Mouse (Mus musculus): Measurements from ENCODE around the gene Cbx4. TPM values are rescaled to one million over a fixed set of nuclear protein-coding genes. Genes with fewer than 3 reads are reported as not detected.

Gene Cbx4
- polyA plus RNA-seq, 1 experiment from 2014 or later: 25.1 TPM

GRCm38 (mm10) chr11:119085279-119086062 is 550 bp downstream of the Cbx4 start:
- peak; percentile 66 for DNase-seq (ENCODE audit: low spot score)

GRCm38 (mm10) chr11:119084446-119085278 is 1.4 kb downstream of the Cbx4 start:
- peak; percentile 64 for DNase-seq (ENCODE audit: low spot score)

- DNase-seq (ENCODE audit: low spot score): peak; percentile 94
Observed at GRCm38 (mm10) chr11:119083724-119084445, 2.1 kb downstream of the Cbx4 start.

- DNase-seq (ENCODE audit: low spot score): peak; percentile 69
Observed at GRCm38 (mm10) chr11:119082638-119083599, 3.1 kb downstream of the Cbx4 start.

DNA sequence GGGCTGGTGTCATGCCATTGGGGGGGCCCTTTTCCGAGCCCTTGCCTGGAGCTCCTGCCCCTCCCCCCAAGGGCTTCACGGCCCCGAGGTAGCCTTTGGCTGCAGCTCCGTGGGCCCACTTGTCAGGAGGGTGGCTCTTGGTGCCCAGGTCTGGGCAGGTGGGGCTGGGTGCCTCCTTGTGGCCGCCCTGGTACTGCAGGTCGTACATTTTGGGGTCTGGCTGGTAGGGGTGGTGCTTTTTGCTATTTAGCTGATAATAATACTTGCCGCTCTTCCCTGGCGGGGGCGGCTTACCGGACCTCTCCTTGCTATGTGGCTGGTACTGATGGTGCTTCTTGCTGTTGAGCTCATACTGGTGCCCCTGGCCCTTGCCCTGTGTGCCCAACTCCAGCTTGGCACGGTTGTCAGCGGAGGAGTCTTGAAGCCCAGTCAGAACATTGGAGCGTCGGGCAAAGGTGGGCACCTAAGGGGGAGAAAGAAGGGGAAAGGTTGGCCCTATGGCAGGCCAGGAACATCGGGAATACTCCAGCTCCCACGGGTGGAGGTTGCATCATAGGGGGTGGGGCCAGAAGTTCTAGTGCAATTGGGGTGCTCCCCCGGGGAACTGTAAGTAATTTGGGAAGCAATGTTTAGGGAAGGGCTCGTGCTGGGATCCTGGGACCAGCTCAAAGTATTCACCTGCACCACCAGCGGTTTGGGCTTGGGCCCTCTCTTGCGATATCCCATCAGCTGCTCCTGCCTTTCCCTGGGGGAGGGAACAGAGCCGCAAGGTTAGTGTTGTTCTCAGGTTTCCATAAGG is 4.0 kb downstream of the Cbx4 start:
- DNase-seq (ENCODE audit: low spot score): peak; percentile 57

GRCm38 (mm10) chr11:119081148-119081838 is 4.7 kb downstream of the Cbx4 start:
- DNase-seq (ENCODE audit: low spot score): no peak

DNA sequence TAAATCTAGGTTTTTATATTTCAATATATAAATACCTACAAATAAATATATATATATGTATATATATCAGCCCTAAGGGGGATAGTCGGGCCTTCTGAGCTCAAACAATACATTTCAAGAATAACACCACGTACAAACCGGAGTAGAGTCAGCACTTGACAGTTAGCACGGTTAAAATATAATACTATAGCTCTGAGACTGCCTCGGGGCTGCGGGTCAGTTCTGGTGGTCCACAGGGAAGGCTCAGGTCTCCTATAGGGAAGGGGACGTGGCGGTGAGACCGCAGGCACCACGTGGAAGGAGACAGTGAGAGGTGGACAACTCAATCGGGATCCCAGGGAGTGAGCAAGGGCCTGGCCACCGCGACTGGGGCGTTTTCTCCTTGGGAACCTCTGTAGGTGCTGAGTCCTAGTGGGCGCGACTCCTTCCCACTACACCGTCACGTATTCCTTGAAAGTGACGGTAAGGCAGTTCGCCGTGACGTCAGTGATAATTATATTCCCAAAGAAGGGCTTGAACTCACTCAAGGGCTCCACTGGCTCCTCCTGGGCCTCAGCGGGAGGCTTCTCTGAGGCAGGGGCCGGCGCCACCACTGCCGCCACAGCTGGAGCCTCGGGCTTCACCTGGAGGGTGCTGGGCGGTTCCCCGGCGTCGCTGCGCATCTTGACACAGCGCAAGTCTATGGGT is 5.4 kb downstream of the Cbx4 start:
- no peak for DNase-seq (ENCODE audit: low spot score)

GRCm38 (mm10) chr11:119079445-119079837 is 6.6 kb downstream of the Cbx4 start:
- no peak for DNase-seq (ENCODE audit: low spot score)

DNA sequence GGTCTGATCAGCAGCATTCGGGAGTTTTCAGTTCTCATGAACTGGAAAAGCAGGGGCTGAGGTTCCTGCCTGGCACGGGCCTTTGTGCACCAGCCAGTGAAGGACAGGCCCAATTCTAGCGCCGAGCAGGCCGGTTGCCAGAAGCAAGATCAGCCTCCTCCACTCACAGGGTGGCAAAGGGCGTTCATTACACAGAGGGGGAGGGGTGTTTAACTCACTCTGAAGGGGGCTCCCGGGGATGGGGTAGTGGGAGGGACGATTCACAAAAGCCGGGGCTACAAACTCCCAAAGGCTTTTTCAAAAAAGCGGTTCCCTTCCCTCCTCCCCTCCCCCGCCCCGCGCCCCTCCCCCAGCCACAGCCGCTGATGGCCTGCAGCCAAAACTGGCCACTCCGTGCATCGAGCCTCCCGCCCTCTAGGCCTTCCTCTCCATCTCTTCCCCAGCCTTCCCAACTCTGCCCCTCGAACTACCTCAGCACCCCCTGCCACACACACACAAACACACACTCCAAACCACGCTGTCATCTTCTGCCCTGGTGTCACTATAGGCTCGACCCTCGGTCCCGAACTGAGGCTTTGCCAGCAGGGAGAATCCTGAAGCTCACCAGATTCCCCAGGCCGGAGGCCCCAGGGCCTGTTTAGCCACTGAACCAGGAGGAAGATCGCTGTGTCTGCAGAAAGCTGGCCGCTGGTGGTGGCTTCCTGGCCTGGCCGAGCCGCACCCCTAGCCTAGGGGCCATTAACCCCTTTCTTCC is 7.2 kb downstream of the Cbx4 start:
- DNase-seq (ENCODE audit: low spot score): no peak

DNA sequence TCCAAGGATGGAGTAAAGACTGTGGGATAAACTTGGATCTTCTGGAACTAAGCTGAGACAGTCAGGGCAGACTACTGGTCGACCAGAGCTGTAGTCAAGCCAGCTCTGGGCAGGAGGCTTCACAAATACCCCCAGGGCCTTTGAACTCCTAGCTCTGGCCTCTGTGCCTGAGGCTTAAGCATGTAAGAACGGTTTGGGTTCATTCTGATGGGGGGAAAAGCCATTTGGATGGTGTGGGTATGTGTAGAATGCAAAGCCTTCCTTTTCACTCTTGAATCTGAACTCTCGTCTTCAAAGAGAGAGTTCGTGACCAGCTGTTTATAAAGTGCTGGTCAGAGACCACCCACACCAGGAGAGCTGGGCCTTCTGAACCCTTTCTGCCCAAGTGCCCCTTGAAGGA is 8.3 kb downstream of the Cbx4 start:
- no peak for DNase-seq (ENCODE audit: low spot score)

GRCm38 (mm10) chr11:119075805-119076204 is 10.2 kb downstream of the Cbx4 start:
- peak; percentile 47 for DNase-seq (ENCODE audit: low spot score)

DNA sequence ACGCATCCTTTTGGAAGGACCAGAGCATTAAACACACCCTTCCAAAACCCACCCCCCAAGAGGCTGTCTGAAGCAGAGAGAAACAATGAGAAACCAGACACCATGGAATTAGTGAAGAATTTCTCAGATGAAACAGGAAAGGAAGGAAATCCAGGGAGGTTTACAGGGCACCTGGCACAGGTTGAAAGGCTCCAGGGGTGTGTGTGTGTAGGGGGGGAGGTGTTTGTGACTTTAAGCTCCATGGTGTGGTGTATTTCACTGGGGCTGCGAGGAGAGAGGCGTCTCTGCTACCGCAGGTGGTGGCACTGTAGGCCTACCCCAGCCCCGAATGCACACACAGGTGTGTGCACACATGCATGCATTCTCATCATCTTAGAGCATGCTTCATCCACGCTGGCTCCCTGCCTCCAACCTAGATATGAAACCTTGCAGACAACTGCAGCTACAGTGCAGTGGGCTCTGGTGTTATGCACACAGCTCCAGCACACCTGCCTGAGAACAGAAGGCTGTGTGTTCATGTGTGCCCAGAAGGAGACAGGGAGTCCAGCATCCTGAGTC is 12.1 kb downstream of the Cbx4 start:
- no peak for DNase-seq (ENCODE audit: low spot score)

- no peak for DNase-seq (ENCODE audit: low spot score)
Observed at GRCm38 (mm10) chr11:119072986-119073385, 13.0 kb downstream of the Cbx4 start.

GRCm38 (mm10) chr11:119072239-119072638 is 13.8 kb downstream of the Cbx4 start:
- DNase-seq (ENCODE audit: low spot score): no peak

GRCm38 (mm10) chr11:119066841-119067240 is 19.2 kb downstream of the Cbx4 start:
- DNase-seq (ENCODE audit: low spot score): no peak

DNA sequence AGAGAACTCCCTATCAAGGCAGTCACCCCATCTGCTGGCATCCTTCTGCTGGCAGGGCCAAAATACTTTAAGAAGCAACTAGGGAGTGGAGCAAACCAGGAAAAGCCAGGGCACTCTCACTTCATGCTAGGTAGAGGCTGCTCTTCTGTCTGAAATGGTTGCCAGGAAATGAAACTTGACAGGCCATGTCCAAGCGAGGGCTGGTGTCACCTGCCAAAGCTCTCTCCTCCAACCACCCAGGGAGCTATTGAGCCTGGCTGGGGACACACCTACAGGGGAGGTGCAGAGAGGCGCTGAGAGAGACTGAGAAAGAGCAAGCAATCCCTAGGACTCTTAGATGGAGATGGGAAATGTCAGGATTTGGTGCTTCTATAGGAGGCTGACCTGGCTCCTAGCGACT is 26.8 kb downstream of the Cbx4 start:
- DNase-seq (ENCODE audit: low spot score): no peak

Data from thymus, postnatal 0 days (tissue).